Mouse (Mus musculus) right cerebral cortex, postnatal 10 days (tissue): ENCODE data around the gene Cope.
A peak's percentile ranks its signal among the peaks of the same experiment; 100 is the strongest.

Experiments
- DNase-seq, 2 experiments: peaks; one replicate each; pipeline ENCODE4 v3.0.0; 2021; ENCODE audit warnings: low spot score in 2 of 2

Cope gene

DNA sequence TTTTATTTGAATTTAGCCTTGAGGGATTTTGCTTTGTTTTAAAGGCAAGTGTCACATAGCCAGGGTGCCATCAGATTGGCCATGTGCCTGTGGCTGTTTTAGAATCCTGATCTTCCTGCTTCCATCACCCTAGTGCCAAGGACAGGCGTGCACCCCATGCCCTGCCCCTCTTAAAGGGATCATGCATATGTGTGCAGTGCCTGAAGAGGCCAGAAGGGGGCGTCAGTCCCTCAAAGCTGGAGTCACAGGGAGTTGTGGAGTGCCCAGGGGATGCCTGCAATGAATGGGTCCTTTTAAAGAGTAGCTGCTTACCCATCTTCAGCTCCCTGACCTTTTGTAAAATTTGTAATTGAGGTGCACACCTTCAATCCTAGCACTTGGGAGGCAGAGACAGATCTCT lies 7.0 kb downstream of the Cope start:
- no peak for DNase-seq

GRCm38 (mm10) chr8:70313399-70313798 lies 11.1 kb downstream of the Cope start:
- DNase-seq = peak; percentile 36 to 63

- peak; percentile 91 to 92 for DNase-seq
Observed at GRCm38 (mm10) chr8:70315624-70316510, 13.5 kb downstream of the Cope start, which contains the start of gene Cers1. Gene Cers1, plus strand, starts transcription at chr8:70315775.

- peak; percentile 96 to 98 for DNase-seq
Observed at GRCm38 (mm10) chr8:70316511-70317504, 14.5 kb downstream of the Cope start.

GRCm38 (mm10) chr8:70317872-70318271 lies 15.6 kb downstream of the Cope start:
- DNase-seq = peak in 1 of 2 experiments; percentile 21

DNA sequence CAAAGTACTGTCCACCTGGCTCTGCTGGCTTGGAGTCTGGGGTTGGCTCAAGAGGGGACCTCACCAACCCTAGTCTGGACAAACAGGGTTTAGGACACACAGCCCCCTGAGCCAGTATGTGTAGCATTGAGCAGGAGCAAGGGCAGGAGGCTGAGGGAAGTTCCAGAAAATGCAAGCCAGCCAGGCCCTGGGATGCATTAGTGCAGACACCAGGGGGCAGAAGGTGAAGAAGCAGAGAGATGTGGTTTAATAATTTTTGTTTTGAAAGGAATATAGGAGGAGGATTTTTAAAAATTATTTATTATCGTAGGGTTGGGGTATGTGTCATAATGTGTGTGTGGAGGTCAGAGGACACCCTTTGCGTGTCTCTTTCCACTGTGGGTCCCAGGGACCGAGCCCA lies 21.4 kb downstream of the Cope start:
- no peak for DNase-seq

- no peak for DNase-seq
Observed at GRCm38 (mm10) chr8:70327512-70327911, 25.2 kb downstream of the Cope start.

GRCm38 (mm10) chr8:70329124-70329834 lies 27.0 kb downstream of the Cope start, which contains the start of gene Gdf1:
Gene Gdf1, plus strand, starts transcription at chr8:70329817.
- no peak for DNase-seq

DNA sequence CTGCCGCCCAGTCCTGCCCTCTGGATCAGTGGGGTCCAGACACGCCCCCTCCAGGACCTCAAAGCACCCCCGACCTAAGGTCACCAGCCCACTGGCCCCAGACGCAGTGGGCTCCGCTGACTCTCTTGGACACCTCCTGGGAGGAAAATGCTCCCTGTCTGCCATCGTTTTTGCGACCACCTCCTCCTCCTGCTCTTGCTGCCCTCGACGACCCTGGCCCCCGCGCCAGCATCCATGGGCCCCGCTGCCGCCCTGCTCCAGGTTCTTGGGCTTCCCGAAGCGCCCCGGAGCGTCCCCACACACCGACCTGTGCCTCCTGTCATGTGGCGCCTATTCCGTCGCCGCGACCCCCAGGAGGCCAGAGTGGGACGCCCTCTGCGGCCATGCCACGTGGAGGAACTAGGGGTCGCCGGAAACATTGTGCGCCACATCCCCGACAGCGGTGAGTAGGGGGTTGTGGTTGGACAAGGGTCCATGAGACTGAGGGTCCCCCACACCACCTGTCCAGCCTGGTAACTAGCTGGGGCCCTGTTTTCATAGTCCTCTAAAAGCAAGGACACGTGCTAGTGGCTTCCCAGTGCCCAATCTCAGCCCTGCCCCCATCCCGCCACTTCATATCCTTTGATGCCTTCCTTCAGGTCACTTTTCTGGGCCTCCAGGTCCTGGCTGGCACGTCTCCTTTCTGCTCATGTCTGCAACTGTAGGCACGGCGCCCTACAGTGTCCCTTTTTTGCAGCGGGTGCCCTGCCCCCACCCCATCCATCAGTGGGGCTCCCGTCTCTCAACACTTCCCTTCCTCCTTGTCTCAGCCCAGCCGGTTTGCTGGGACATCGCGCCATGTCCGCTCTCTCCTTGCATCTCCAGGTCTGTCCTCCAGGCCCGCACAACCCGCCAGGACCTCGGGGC lies 27.8 kb downstream of the Cope start:
- DNase-seq = peak; percentile 56 to 67

DNA sequence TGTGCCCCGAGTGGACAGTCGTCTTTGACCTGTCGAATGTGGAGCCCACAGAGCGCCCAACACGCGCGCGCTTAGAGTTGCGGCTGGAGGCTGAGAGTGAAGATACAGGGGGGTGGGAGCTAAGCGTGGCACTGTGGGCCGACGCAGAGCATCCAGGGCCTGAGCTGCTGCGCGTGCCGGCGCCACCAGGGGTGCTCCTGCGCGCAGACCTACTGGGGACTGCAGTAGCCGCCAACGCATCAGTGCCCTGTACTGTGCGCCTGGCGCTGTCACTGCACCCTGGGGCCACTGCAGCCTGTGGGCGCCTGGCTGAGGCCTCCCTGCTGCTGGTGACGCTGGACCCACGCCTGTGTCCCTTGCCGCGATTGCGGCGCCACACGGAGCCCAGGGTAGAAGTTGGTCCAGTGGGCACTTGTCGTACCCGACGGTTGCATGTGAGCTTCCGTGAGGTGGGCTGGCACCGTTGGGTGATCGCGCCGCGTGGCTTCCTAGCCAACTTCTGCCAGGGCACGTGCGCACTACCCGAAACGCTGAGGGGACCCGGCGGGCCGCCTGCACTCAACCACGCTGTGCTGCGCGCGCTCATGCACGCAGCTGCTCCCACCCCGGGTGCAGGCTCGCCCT lies 28.5 kb downstream of the Cope start:
- DNase-seq = peak; percentile 82 to 85

DNA sequence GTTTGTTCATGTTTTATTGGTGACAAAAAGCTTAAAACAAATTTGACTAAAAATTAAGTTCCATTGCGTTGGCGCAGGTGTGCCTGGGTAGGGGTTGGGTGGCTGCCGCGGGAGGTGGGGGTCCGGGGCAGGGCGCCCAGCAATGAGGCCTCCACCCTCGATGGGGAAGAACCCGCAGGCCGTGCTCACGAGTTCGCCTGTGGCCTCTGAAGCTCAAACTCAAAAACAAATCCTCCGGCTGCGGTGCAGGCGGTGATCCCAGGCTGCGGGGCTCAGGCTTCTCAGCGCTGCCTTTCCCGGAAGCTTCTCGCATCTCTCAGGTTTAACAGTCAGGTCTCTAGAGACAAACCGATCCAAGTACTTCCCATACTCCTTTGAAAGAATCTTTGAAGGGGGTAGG lies 29.2 kb downstream of the Cope start:
- DNase-seq = no peak

GRCm38 (mm10) chr8:70332070-70332877 lies 30.0 kb downstream of the Cope start:
- peak; percentile 76 to 87 for DNase-seq

DNA sequence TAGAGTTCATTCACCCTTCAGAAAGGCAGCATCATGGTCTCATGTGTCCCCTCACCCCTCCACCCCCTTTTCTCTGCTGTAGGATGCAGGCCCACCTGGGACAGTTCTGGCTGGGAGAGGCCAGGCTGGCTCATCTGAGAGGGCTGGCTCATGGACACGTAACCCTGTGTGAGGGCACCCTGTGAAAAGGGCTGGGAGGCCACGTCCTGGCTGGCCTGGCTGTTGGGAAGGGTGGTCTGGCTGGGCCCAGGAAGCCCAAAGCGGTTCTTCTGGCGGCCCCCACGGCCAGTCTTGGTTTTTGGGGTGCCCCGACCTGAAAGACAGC lies 30.5 kb downstream of the Cope start:
- no peak for DNase-seq

DNA sequence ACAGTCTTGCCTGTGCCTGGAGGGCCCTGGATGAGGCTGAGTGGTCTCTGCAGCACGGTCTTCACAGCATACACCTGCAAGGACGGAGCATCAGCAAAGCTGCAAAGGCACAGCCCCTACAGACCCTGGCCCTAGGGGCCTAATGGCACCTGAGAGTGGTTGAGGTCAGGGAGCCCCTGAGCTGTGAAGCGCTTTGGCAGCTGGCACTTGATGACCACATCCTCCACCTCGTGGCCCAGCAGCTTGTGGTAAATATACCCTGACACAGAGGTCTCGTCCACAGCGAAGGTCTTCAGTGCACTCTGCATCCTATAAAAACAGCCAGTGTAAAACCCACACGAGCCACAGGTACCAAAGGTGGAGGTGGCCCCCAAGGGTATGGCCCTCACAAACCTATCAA lies 36.6 kb downstream of the Cope start:
- DNase-seq = no peak

DNA sequence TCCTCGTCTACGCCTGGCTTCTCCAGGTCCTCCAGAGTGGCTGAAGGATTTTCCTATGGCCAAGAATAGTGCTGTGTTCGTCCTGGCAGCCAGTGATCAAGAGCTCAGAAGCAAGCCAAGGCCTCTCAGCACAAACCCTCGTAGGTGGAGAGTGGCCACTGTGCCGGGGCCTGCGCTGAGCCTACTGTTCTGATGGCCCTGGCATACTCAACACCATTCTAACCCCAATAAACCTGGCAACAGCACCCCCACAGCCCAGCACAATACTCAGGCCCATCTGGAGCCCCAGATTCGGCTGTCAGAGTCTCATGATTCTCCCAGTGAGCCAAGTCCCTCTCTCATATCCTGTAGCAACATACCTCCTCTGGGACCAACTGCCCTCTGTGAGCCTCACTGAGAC lies 38.3 kb downstream of the Cope start:
- DNase-seq = no peak

DNA sequence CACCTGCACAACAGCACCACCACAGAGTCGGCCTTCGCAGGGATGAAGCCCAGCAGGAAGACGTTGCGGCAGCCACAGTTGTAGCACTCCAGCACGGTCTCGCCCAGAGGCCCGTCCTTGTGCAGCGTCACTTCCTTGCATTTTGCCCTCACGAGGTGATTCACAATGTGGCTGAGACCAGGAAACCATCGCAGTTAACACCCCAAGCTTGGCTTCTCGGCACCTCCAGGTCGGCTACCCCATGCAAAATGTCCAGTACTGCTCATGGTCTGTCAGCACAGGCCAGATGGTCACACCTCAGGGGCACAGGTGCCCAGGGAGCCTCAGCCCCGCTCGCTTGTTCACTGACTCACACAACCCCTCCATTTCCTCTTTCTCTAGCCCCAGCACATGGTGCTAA lies 39.7 kb downstream of the Cope start:
- DNase-seq = no peak

DNA sequence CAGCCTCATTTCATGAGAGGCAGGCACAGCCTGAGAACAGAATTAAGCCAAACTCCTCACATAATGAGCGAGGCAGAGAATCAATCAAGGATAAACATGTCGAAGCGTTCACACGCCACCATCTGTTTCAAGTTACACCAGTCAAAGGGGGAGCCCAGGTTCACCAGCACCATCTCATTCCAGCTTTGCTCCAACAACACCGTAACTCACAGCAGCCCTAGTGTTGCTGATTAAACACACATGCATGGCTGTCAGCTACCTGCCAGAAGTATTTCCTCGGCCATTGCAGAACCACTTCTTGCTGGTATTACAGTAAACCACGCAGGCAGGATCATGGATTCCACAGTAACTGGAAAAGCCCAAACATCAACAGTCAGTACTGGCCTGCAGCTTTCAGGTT lies 40.8 kb downstream of the Cope start:
- DNase-seq = no peak

DNA sequence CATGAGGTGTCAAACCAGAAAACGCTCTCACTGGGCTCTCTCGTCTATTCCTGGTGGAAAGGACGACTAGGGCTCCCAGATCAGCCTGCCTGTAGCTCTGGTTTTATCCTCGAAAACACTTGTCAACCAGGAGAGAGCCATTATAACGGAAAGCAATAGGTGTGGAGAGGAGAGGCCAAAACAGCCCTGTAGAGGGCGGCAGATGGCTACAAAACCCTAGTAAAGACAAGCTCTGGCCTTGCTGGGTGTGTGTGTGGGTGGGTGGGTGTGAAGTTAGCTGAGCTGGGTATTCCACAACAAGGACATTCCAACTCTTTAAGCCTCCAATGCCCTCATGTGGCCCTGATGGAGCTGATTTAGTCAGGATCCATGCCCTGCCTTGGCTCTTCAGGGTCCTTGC lies 41.4 kb downstream of the Cope start:
- peak in 1 of 2 experiments; percentile 64 for DNase-seq

GRCm38 (mm10) chr8:70344279-70344678 lies 42.0 kb downstream of the Cope start:
- DNase-seq = peak in 1 of 2 experiments; percentile 16
